Mouse (Mus musculus) G1E-ER4 (cell line): ENCODE data around the gene Cxcr6. TPM values are rescaled to one million over a fixed set of nuclear protein-coding genes. Genes with fewer than 3 reads are reported as not detected.
A peak's percentile ranks its signal among the peaks of the same experiment; 100 is the strongest.

Source experiments
- GATA1 ChIP-seq: IDR thresholded peaks from one replicate; pipeline ENCODE4 v1.8.0; 2012; ENCODE audit warnings: low read length, inconsistent platforms
- polyA plus RNA-seq: library from polyadenylated mRNA; stranded (reverse); fragments of >175 nt; gene quantifications from 2 replicates; pipeline ENCODE4 v1.2.3, GENCODE M21; 2012

Cxcr6 gene
- polyA plus RNA-seq, 1 experiment = not detected

- no peak for TF ChIP-seq GATA1
Observed at GRCm38 (mm10) chr9:123814326-123814725, 8.1 kb downstream of the Cxcr6 start.

DNA sequence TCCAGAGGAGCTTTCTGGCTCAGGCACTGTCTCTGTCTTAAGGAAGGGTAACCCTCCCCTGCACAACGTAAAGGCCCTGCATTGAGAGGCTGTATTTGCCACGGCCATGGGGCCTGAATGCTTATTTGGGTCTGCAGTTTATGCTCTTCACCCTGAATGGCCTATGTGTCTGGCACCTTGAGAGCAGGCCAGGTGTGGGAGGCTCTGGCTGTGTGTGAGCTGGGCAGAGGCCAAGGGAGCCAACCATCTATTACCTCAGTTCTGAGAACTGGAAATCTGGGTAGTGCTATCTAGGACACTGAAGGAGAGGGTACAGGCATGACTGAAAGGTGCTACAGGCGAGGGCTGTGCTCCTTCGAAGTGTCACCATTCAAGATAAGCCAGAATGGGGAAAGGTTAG, 8.5 kb downstream of the Cxcr6 start:
- no peak for TF ChIP-seq GATA1

- no peak for TF ChIP-seq GATA1
Observed at GRCm38 (mm10) chr9:123815444-123815843, 9.2 kb downstream of the Cxcr6 start.

GRCm38 (mm10) chr9:123815996-123816395, 9.7 kb downstream of the Cxcr6 start:
- TF ChIP-seq GATA1 = no peak

- no peak for TF ChIP-seq GATA1
Observed at GRCm38 (mm10) chr9:123818601-123819000, 12.3 kb downstream of the Cxcr6 start.

DNA sequence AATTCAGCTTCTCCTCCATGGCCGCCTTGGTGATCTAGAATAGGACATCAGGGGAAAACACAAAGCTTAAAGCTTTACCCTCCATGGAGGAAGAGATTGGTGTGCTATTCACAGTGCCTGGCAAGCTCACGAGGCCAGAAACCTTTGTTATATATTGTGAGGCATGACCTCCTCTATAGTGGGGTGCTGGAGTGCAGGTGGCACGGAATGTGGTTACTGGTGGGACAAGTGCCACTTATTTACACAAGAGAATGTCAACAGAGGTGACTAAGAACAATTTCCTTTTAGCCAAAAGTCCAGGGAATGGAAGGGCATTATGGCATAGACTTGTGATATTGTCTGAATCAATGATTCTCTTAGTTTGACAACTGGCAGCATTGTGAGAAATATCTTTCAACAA, 20.4 kb downstream of the Cxcr6 start:
- TF ChIP-seq GATA1 = no peak

GRCm38 (mm10) chr9:123828916-123829315, 22.6 kb downstream of the Cxcr6 start:
- TF ChIP-seq GATA1 = no peak

- peak; percentile 47 for TF ChIP-seq GATA1
Observed at GRCm38 (mm10) chr9:123835851-123836250, 29.6 kb downstream of the Cxcr6 start.

DNA sequence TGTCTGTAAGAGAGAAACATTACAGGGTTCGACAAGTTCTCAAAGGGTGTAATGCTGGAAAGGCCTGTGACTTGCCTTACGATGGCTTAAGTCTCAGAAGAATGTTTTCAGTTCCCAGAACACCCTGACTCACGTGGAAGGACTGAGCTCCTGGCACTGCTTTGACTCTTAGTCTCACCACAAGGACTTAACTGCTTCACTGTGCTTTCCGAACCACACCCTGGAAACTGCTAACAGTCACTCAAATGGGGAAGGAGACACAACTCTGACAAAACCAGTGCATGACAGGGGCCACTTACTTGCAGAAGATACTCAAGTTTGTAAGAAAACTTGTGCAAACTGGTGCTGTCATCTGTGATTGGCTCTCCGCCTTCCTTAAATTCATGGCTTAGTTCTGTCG, 34.0 kb downstream of the Cxcr6 start:
- TF ChIP-seq GATA1 = no peak

DNA sequence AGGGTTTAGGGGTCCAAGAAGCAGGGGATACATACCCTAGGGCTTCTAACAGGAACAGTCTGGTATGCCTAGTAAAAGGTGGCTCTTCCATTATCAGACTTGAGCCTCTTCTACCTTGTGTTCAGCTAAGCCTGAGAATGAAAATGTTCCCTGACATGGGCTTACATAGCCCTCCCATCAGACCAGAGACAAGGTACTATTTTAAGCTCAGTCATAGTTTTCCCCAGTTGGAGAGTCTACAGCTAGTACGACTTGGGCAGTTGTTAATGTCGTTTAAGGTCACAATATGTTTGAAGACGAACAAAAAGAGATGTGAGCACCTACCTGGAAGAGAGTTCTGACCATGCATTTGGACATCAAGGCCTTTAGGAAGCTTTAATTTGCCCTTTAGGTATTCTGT, 38.2 kb downstream of the Cxcr6 start:
- TF ChIP-seq GATA1 = no peak

DNA sequence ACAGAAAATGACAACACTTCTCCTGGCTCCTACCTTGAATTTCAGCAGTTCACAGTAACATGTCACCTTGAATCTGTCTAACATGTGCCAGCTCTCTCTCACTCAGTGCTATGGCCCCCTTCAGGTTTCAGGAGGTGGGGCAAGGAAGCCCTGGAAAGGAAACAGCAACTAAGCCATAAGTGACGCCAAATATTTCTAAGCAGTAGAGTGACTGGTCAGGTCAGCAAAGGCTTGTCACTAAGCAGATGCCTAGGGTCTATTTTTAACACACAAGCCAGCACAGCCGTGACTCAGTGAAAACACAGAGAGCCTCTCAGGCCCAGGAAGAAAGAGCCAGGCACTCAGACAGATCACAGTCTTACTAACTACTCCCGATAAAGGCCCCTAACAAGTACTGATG, 38.8 kb downstream of the Cxcr6 start:
- TF ChIP-seq GATA1 = no peak

DNA sequence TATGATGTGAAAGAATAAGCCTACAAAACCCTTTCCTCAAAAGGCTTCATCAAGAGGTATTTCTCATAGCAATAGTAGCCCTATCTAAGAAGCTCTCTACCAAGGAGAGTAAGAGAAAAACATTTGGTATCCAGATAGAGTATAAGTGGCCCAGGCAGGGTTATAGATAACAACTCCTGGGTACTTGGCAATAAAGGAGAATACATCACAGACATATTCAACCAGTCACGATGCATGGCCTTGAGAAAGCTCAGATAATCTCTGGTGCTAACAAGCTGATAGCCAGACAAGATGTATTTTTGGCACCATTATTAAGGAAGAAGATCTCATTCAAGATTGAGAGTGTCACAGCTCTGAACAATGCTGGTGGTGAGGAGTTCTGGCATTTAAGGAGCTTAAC, 40.2 kb downstream of the Cxcr6 start:
- TF ChIP-seq GATA1 = peak; percentile 81

GRCm38 (mm10) chr9:123849976-123850695, 43.9 kb downstream of the Cxcr6 start:
- no peak for TF ChIP-seq GATA1

DNA sequence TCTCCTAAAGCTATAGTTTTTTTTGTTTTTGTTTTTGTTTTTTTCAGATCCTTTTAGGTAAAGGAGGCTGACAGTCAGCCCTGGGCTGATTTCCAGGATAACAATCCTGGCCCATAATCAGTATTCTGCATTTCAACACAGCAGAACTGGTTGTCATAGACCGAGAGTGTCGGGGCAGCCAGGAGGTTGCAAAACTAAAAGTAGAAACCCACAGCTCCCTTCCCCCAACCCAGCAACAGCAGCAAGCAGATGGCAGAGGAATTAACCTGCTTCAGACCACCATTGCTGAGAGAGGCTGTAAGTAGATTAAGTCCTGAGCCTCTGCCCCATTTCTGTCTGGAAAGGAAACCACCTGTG, 44.4 kb downstream of the Cxcr6 start:
- no peak for TF ChIP-seq GATA1

- TF ChIP-seq GATA1 = no peak
Observed at GRCm38 (mm10) chr9:123851062-123851712, 44.9 kb downstream of the Cxcr6 start.

DNA sequence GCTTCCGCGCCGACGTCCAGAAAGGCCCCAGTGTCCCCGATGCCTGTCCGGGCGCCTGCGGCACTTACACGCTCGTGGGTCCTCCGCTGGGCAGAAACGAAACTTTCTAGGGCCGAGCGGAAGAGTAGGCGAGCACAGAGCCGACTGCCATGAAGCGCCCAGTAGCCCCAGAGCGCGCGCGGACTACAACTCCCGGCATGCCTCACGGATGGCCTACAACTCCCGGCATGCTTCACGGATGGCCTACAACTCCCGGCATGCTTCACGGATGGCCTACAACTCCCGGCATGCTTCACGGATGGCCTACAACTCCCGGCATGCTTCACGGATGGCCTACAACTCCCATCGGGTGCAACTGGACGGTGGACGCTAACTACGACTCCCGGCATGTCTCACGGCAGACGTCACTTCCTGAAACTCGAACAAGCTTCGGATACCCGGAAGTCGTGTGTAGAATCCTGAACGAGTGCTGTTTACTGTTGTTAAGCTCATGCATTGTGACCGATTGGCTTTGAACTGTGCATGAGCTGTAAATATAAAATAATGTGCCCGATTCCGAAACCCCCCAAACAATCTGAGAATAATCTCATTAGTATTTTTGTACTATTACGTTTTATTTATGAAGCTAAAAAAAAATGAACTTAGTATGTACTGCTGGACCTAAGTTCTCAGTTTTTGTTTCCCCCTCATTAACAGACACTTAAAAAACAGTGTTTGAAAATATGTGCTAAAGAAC, 45.6 kb downstream of the Cxcr6 start, which contains the start of gene Fyco1:
TSS of gene Fyco1 (minus strand) at position 187 of the 736 bp plus-strand sequence.
- TF ChIP-seq GATA1 = no peak
